Mouse (Mus musculus) layer of hippocampus, adult 9-10 months (tissue): Measurements from ENCODE around the gene Igf1r.

Source experiments
- DNase-seq: peaks from one replicate; pipeline ENCODE4 v3.0.0; 2022; ENCODE audit warnings: low spot score

Gene Igf1r

GRCm38 (mm10) chr7:68119605-68120004 is 167.0 kb downstream of the Igf1r start:
- no peak for DNase-seq

- no peak for DNase-seq
These were observed 169.8 kb downstream of the Igf1r start for GRCm38 (mm10) chr7:68122418-68122817.

- DNase-seq: no peak
These were observed 172.7 kb downstream of the Igf1r start for GRCm38 (mm10) chr7:68125347-68125746.

GRCm38 (mm10) chr7:68127799-68128261 is 175.2 kb downstream of the Igf1r start:
- DNase-seq: no peak

- peak; percentile 6 for DNase-seq
These were observed 175.6 kb downstream of the Igf1r start for GRCm38 (mm10) chr7:68128271-68128674.

GRCm38 (mm10) chr7:68129077-68129511 is 176.5 kb downstream of the Igf1r start:
- peak; percentile 99 for DNase-seq

- peak; percentile 90 for DNase-seq
These were observed 177.1 kb downstream of the Igf1r start for GRCm38 (mm10) chr7:68129546-68130253.

- no peak for DNase-seq
These were observed 178.4 kb downstream of the Igf1r start for GRCm38 (mm10) chr7:68130950-68131580.

GRCm38 (mm10) chr7:68133679-68134078 is 181.1 kb downstream of the Igf1r start:
- no peak for DNase-seq

- DNase-seq: no peak
These were observed 182.3 kb downstream of the Igf1r start for GRCm38 (mm10) chr7:68134948-68135347.

- DNase-seq: no peak
These were observed 183.4 kb downstream of the Igf1r start for GRCm38 (mm10) chr7:68136056-68136455.

- no peak for DNase-seq
These were observed 186.8 kb downstream of the Igf1r start for GRCm38 (mm10) chr7:68139384-68139783.

- DNase-seq: no peak
These were observed 187.6 kb downstream of the Igf1r start for GRCm38 (mm10) chr7:68140041-68140807.

- no peak for DNase-seq
These were observed 191.6 kb downstream of the Igf1r start for GRCm38 (mm10) chr7:68144266-68144665.

GRCm38 (mm10) chr7:68148297-68149048 is 195.8 kb downstream of the Igf1r start:
- no peak for DNase-seq

GRCm38 (mm10) chr7:68151892-68152291 is 199.3 kb downstream of the Igf1r start:
- no peak for DNase-seq

GRCm38 (mm10) chr7:68152458-68152857 is 199.8 kb downstream of the Igf1r start:
- no peak for DNase-seq

- DNase-seq: no peak
These were observed 200.6 kb downstream of the Igf1r start for GRCm38 (mm10) chr7:68153269-68153668.

GRCm38 (mm10) chr7:68154588-68154987 is 202.0 kb downstream of the Igf1r start:
- no peak for DNase-seq

- no peak for DNase-seq
These were observed 207.6 kb downstream of the Igf1r start for GRCm38 (mm10) chr7:68160094-68160791.

GRCm38 (mm10) chr7:68164074-68164473 is 211.4 kb downstream of the Igf1r start:
- no peak for DNase-seq
